Mouse (Mus musculus): ENCODE measurements around the gene Slc30a6. TPM values are rescaled to one million over a fixed set of nuclear protein-coding genes. Genes with fewer than 3 reads are reported as not detected.
"Not testable (repeated sequence)": the region's sequence is repeated elsewhere in the genome, so short reads cannot be mapped to it uniquely, and the experiment has no call there.

Gene Slc30a6
- polyA plus RNA-seq, 1 experiment from 2014 or later: 24.5 TPM

GRCm38 (mm10) chr17:74449776-74450175 is 54.4 kb downstream of the Slc30a6 start:
- Histone ChIP-seq H3K4me3 (no peak overlapping the region), H3K4me1 (no peaks in the 10 kb centered on the region), H3K36me3 (no peaks in the 10 kb centered on the region), H3K9ac (no peak overlapping the region), H3K27ac (replicated peaks) (no peak overlapping the region), H3K9me3 (no peaks in the 10 kb centered on the region), H3K4me2 (no peak overlapping the region), H3K27me3 (replicated peaks) (no peaks in the 10 kb centered on the region)
- WGBS: 82% methylated on average over 10 of the region's 10 CpGs
- ATAC-seq (ENCODE audit: extremely low read depth, insufficient number of reproducible peaks, low FRiP score, low TSS enrichment): no peak

GRCm38 (mm10) chr17:74453928-74454327 is 58.5 kb downstream of the Slc30a6 start:
- no peaks in the 10 kb centered on the region for H3K4me1 ChIP-seq
- H3K9ac ChIP-seq: no peak overlapping the region
- no peak overlapping the region for H3K27ac ChIP-seq (replicated peaks)
- no peak overlapping the region for H3K4me2 ChIP-seq
- H3K4me3 ChIP-seq: no peak overlapping the region
- no peak for ATAC-seq (ENCODE audit: extremely low read depth, insufficient number of reproducible peaks, low FRiP score, low TSS enrichment)
- no peaks in the 10 kb centered on the region for H3K36me3 ChIP-seq
- 58% methylated on average over 3 of the region's 3 CpGs for WGBS
- no peaks in the 10 kb centered on the region for H3K9me3 ChIP-seq
- H3K27me3 ChIP-seq (replicated peaks): no peaks in the 10 kb centered on the region

- Histone ChIP-seq H3K4me2 (no peak overlapping the region), H3K4me1 (no peaks in the 10 kb centered on the region), H3K9ac (no peak overlapping the region), H3K27ac (replicated peaks) (no peak overlapping the region), H3K9me3 (no peaks in the 10 kb centered on the region), H3K4me3 (no peak overlapping the region), H3K36me3 (no peaks in the 10 kb centered on the region), H3K27me3 (replicated peaks) (no peaks in the 10 kb centered on the region)
- 76% methylated on average over 1 of the region's 1 CpGs for WGBS
- ATAC-seq (ENCODE audit: extremely low read depth, insufficient number of reproducible peaks, low FRiP score, low TSS enrichment): no peak
Observed at GRCm38 (mm10) chr17:74454660-74455059, 59.3 kb downstream of the Slc30a6 start.

- ATAC-seq (ENCODE audit: extremely low read depth, insufficient number of reproducible peaks, low FRiP score, low TSS enrichment): no peak
- WGBS: 87% methylated on average over 4 of the region's 4 CpGs
- H3K4me1 ChIP-seq: no peaks in the 10 kb centered on the region
Observed at GRCm38 (mm10) chr17:74455426-74455825, 60.0 kb downstream of the Slc30a6 start.

GRCm38 (mm10) chr17:74456825-74457224 is 61.4 kb downstream of the Slc30a6 start:
- Histone ChIP-seq H3K4me3 (no peak overlapping the region), H3K27ac (replicated peaks) (no peak overlapping the region), H3K27me3 (replicated peaks) (no peaks in the 10 kb centered on the region), H3K9ac (no peak overlapping the region), H3K9me3 (no peaks in the 10 kb centered on the region), H3K4me2 (no peak overlapping the region), H3K36me3 (no peaks in the 10 kb centered on the region), H3K4me1 (no peaks in the 10 kb centered on the region)
- no peak for ATAC-seq (ENCODE audit: extremely low read depth, insufficient number of reproducible peaks, low FRiP score, low TSS enrichment)
- whole genome bisulfite sequencing: 83% methylated on average over 5 of the region's 5 CpGs

More at GRCm38 (mm10) chr17:74455426-74455825, 60.0 kb downstream of the Slc30a6 start:
- Histone ChIP-seq H3K36me3 (no peaks in the 10 kb centered on the region), H3K9me3 (no peaks in the 10 kb centered on the region), H3K4me2 (no peak overlapping the region), H3K4me3 (no peak overlapping the region), H3K9ac (no peak overlapping the region), H3K27ac (replicated peaks) (no peak overlapping the region), H3K27me3 (replicated peaks) (no peaks in the 10 kb centered on the region)

GRCm38 (mm10) chr17:74457972-74458677 is 62.7 kb downstream of the Slc30a6 start:
- ATAC-seq (ENCODE audit: extremely low read depth, insufficient number of reproducible peaks, low FRiP score, low TSS enrichment): no peak

GRCm38 (mm10) chr17:74458711-74459408 is 63.5 kb downstream of the Slc30a6 start, which contains the start of gene Nlrc4:
Nlrc4 (minus strand) TSS chr17:74459142.
- Histone ChIP-seq H3K27ac (replicated peaks) (no peak within 1 kb of the TSS), H3K9ac (no peak within 1 kb of the TSS), H3K27me3 (replicated peaks) (no peaks in the 10 kb centered on the region), H3K4me3 (no peak within 1 kb of the TSS), H3K36me3 (no peaks in the 10 kb centered on the region), H3K9me3 (no peaks in the 10 kb centered on the region), H3K4me2 (no peak within 1 kb of the TSS), H3K4me1 (no peaks in the 10 kb centered on the region)
- 54% methylated on average over 8 of the region's 8 CpGs for WGBS
- ATAC-seq (ENCODE audit: extremely low read depth, insufficient number of reproducible peaks, low FRiP score, low TSS enrichment): no peak

More at GRCm38 (mm10) chr17:74457972-74458677, 62.7 kb downstream of the Slc30a6 start:
- no peak overlapping the region for H3K27ac ChIP-seq (replicated peaks)
- no peaks in the 10 kb centered on the region for H3K4me1 ChIP-seq
- H3K27me3 ChIP-seq (replicated peaks): no peaks in the 10 kb centered on the region
- no peak overlapping the region for H3K4me2 ChIP-seq
- no peak overlapping the region for H3K4me3 ChIP-seq
- H3K9me3 ChIP-seq: no peaks in the 10 kb centered on the region
- no peak overlapping the region for H3K9ac ChIP-seq
- 59% methylated on average over 10 of the region's 10 CpGs for WGBS
- H3K36me3 ChIP-seq: no peaks in the 10 kb centered on the region

GRCm38 (mm10) chr17:74463510-74463909 is 68.1 kb downstream of the Slc30a6 start:
- Histone ChIP-seq H3K27me3 (replicated peaks) (no peaks in the 10 kb centered on the region), H3K4me2 (no peak overlapping the region), H3K9ac (no peak overlapping the region), H3K4me3 (no peak overlapping the region), H3K4me1 (no peaks in the 10 kb centered on the region), H3K9me3 (no peaks in the 10 kb centered on the region), H3K27ac (replicated peaks) (no peak overlapping the region), H3K36me3 (no peaks in the 10 kb centered on the region)
- ATAC-seq (ENCODE audit: extremely low read depth, insufficient number of reproducible peaks, low FRiP score, low TSS enrichment): no peak

- 74% methylated on average over 2 of the region's 2 CpGs for WGBS
- H3K9ac ChIP-seq; H3K27ac ChIP-seq (replicated peaks); H3K9me3 ChIP-seq; H3K4me3 ChIP-seq; H3K27me3 ChIP-seq (replicated peaks); H3K36me3 ChIP-seq; H3K4me1 ChIP-seq; H3K4me2 ChIP-seq; ATAC-seq (ENCODE audit: extremely low read depth, insufficient number of reproducible peaks, low FRiP score, low TSS enrichment): not testable (repeated sequence)
Observed at GRCm38 (mm10) chr17:74467981-74468380, 72.6 kb downstream of the Slc30a6 start.

- not testable (repeated sequence) for ATAC-seq (ENCODE audit: extremely low read depth, insufficient number of reproducible peaks, low FRiP score, low TSS enrichment); H3K4me3 ChIP-seq; H3K27ac ChIP-seq (replicated peaks); H3K27me3 ChIP-seq (replicated peaks); H3K9me3 ChIP-seq; H3K9ac ChIP-seq; H3K4me1 ChIP-seq; H3K4me2 ChIP-seq; H3K36me3 ChIP-seq
- 75% methylated on average over 6 of the region's 6 CpGs for WGBS
Observed at GRCm38 (mm10) chr17:74470133-74470532, 74.7 kb downstream of the Slc30a6 start.
